Mouse (Mus musculus) embryonic fibroblast, embryonic 13.5 days (primary cell): ENCODE measurements around the gene Rapgef5.

Experiments used
- CTCF ChIP-seq: IDR thresholded peaks from 2 replicates; pipeline ENCODE4 v1.5.1; 2011; ENCODE audit warnings: mild to moderate bottlenecking, control low read depth, low read length, moderate library complexity, borderline replicate concordance; ENCODE audit not compliant: insufficient read depth
- POLR2A ChIP-seq: IDR thresholded peaks from 2 replicates; pipeline ENCODE4 v1.6.1; 2011; ENCODE audit warnings: low read depth, mild to moderate bottlenecking, control low read depth, low read length, moderate library complexity

- TF ChIP-seq POLR2A = no peak
- no peak for TF ChIP-seq CTCF
Observed at GRCm38 (mm10) chr12:117728178-117728611, 211.9 kb downstream of the Rapgef5 start.
